Mouse (Mus musculus) megakaryocyte progenitor cell, adult 5-6 weeks (primary cell): ENCODE measurements around the gene Gm42674. TPM values are rescaled to one million over a fixed set of nuclear protein-coding genes. Genes with fewer than 3 reads are reported as not detected.
A peak's percentile ranks its signal among the peaks of the same experiment; 100 is the strongest.

Experiments used
- ATAC-seq: replicated peaks from 2 replicates; pipeline ENCODE4 v1.8.0; 2016; ENCODE audit warnings: mild to moderate bottlenecking, moderate TSS enrichment, inconsistent platforms; ENCODE audit not compliant: poor library complexity
- total RNA-seq, 2 experiments: library from RNA; stranded (forward) in 1 of 2; stranded (reverse) in 1 of 2; fragments of 157-497, 149-512 nt in 1 of 2; fragments of 200-1000 nt in 1 of 2; gene quantifications; 2 replicates each; pipeline versions ENCODE4 v1.2.3 to v1.2.4; 2015 to 2017

Gene Gm42674
- total RNA-seq, 2 experiments from 2014 or later = not detected

GRCm38 (mm10) chr3:90617586-90617985 lies 15.9 kb downstream of the Gm42674 start:
- peak; percentile 46; the same call in 1 of the 2 replicates for ATAC-seq

- ATAC-seq = 0 out of 2 replicates have a peak, but pooled peaks have one; percentile 31
Measured at GRCm38 (mm10) chr3:90621552-90621951, 19.8 kb downstream of the Gm42674 start.

GRCm38 (mm10) chr3:90623435-90624071 lies 21.8 kb downstream of the Gm42674 start:
- ATAC-seq = no peak

GRCm38 (mm10) chr3:90625496-90625895 lies 23.8 kb downstream of the Gm42674 start:
- ATAC-seq = no peak

- ATAC-seq = no peak
Measured at GRCm38 (mm10) chr3:90626266-90627021, 24.7 kb downstream of the Gm42674 start.

GRCm38 (mm10) chr3:90627366-90627765 lies 25.7 kb downstream of the Gm42674 start:
- peak; percentile 47 for ATAC-seq

- ATAC-seq = peak; percentile 61
Measured at GRCm38 (mm10) chr3:90627807-90628206, 26.1 kb downstream of the Gm42674 start.

GRCm38 (mm10) chr3:90629298-90629697 lies 27.6 kb downstream of the Gm42674 start:
- no peak for ATAC-seq

GRCm38 (mm10) chr3:90631984-90632383 lies 30.3 kb downstream of the Gm42674 start:
- peak; percentile 54 for ATAC-seq

- ATAC-seq = no peak
Measured at GRCm38 (mm10) chr3:90638511-90639275, 37.0 kb downstream of the Gm42674 start.

- ATAC-seq = peak; percentile 85
Measured at GRCm38 (mm10) chr3:90639511-90640154, 37.9 kb downstream of the Gm42674 start.

GRCm38 (mm10) chr3:90640981-90641380 lies 39.3 kb downstream of the Gm42674 start:
- ATAC-seq = no peak

- peak; percentile 79 for ATAC-seq
Measured at GRCm38 (mm10) chr3:90644220-90644619, 42.5 kb downstream of the Gm42674 start.

GRCm38 (mm10) chr3:90647291-90647690 lies 45.6 kb downstream of the Gm42674 start:
- 0 out of 2 replicates have a peak, but pooled peaks have one; percentile 48 for ATAC-seq

GRCm38 (mm10) chr3:90648981-90649380 lies 47.3 kb downstream of the Gm42674 start:
- ATAC-seq = no peak

- no peak for ATAC-seq
Measured at GRCm38 (mm10) chr3:90649832-90650231, 48.1 kb downstream of the Gm42674 start.

- peak; percentile 71 for ATAC-seq
Measured at GRCm38 (mm10) chr3:90652878-90653508, 51.3 kb downstream of the Gm42674 start.

GRCm38 (mm10) chr3:90653717-90654116 lies 52.0 kb downstream of the Gm42674 start, which contains the start of gene S100a7a:
TSS of gene S100a7a (plus strand) at chr3:90654017.
- no peak for ATAC-seq
